Mouse (Mus musculus): ENCODE measurements around the gene Arid4a. TPM values are rescaled to one million over a fixed set of nuclear protein-coding genes. Genes with fewer than 3 reads are reported as not detected.
"Not testable (repeated sequence)": the region's sequence is repeated elsewhere in the genome, so short reads cannot be mapped to it uniquely, and the experiment has no call there.

Gene Arid4a
- polyA plus RNA-seq, 1 experiment from 2014 or later, result 22.4 TPM

DNA sequence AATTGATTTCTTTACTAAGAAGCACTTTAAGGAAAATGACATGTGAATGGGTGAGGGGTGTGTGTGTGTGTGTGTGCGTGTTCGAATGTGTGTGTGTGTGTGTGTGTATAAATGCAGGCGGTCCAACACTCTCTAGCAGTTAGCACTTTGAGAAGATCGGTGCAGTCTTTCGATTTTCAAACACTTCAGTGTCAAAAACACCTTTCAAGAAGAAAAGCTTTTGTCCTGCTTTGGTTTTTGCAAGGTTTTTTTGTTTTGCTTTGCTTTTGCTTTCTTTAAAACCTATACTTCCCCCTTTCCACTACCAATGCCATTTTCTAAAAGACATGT, 1.4 kb downstream of the Arid4a start:
- Histone ChIP-seq H3K4me3 (ENCODE audit: low read depth, low read length) (peak overlapping the region; percentile 98), H3K27me3 (ENCODE audit: control insufficient read depth, insufficient read depth, low read length) (no peaks in the 10 kb centered on the region), H3K36me3 (ENCODE audit: control insufficient read depth, insufficient read depth, low read length) (peaks cover 6% of the 10 kb centered on the region; the same call in 1 of the 2 replicates), H3K4me1 (replicated peaks; ENCODE audit: control insufficient read depth, insufficient read depth) (0 out of 2 replicates have a peak, but pooled peaks cover 3% of the 10 kb centered on the region), H3K9me3 (ENCODE audit: control insufficient read depth, low read length) (no peaks in the 10 kb centered on the region), H3K4me2 (replicated peaks; ENCODE audit: low read depth) (peak overlapping the region; percentile 76), H3K27ac (replicated peaks) (peak overlapping the region; percentile 98), H3K9ac (ENCODE audit: low read length) (peak overlapping the region; percentile 97)
- ATAC-seq (ENCODE audit: low FRiP score, low TSS enrichment) (no peak), DNase-seq (ENCODE audit: low spot score) (no peak)
- no peak for TF ChIP-seq EP300 (optimal IDR thresholded peaks at IDR 0.05)
- 4% methylated on average over 5 of the region's 5 CpGs for WGBS

DNA sequence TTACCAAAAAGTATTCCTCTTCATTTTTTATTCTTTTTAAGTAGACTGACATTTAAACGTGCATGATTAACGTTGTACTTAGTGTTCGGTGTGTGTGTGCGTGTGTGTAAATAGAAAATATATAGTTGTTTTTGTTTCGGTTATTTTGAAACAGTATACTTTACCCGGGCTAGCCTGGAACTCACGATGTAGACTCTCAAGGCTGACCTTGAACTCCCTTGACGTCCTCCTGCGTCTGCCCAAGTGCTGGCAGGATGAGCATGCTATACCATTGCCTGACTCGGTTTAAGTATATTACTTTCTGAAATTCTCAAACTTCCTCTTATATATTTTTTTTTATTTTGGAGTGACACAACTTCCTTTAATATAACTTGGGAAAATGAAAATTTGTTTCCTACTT, 2.0 kb downstream of the Arid4a start:
- Histone ChIP-seq H3K27ac (replicated peaks) (no peak overlapping the region), H3K4me1 (replicated peaks; ENCODE audit: control insufficient read depth, insufficient read depth) (0 out of 2 replicates have a peak, but pooled peaks cover 3% of the 10 kb centered on the region), H3K4me2 (replicated peaks; ENCODE audit: low read depth) (peak overlapping the region; percentile 76; the same call in 1 of the 2 replicates), H3K27me3 (ENCODE audit: control insufficient read depth, insufficient read depth, low read length) (no peaks in the 10 kb centered on the region), H3K36me3 (ENCODE audit: control insufficient read depth, insufficient read depth, low read length) (peaks cover 5% of the 10 kb centered on the region; the same call in 1 of the 2 replicates), H3K9me3 (ENCODE audit: control insufficient read depth, low read length) (no peaks in the 10 kb centered on the region), H3K4me3 (ENCODE audit: low read depth, low read length) (no peak overlapping the region), H3K9ac (ENCODE audit: low read length) (no peak overlapping the region)
- 70% methylated on average over 10 of the region's 10 CpGs for WGBS
- ATAC-seq (ENCODE audit: low FRiP score, low TSS enrichment), result no peak
- no peak for DNase-seq (ENCODE audit: low spot score)
- TF ChIP-seq EP300 (optimal IDR thresholded peaks at IDR 0.05), result no peak
- no peak for TF ChIP-seq CTCF (IDR thresholded peaks at IDR 0.05; ENCODE audit: low read depth)

DNA sequence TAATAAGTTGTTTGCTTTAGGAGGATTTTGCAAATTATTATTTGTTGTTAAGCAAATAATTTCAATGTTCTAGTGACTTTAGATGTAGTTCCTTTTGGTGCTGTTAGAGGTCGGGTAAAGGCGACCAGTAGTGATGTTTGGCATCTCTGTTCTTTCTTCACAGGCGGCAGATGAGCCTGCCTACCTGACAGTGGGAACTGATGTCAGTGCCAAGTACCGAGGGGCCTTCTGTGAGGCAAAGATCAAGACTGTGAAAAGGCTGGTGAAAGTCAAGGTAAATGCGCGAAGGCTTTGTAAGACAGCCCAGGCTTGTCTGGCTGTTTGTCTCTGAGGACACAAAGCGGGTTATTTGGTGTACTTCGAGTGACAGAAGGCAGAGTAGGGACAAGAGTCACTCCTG, 3.4 kb downstream of the Arid4a start:
- no peaks in the 10 kb centered on the region for H3K9me3 ChIP-seq (ENCODE audit: control insufficient read depth, low read length)
- 88% methylated on average over 8 of the region's 8 CpGs for WGBS
- H3K4me3 ChIP-seq (ENCODE audit: low read depth, low read length), result no peak overlapping the region
- H3K27ac ChIP-seq (replicated peaks), result no peak overlapping the region
- ATAC-seq (ENCODE audit: low FRiP score, low TSS enrichment) (no peak), DNase-seq (ENCODE audit: low spot score) (no peak)
- TF ChIP-seq EP300 (optimal IDR thresholded peaks at IDR 0.05), result no peak
- H3K9ac ChIP-seq (ENCODE audit: low read length), result no peak overlapping the region
- H3K4me1 ChIP-seq (replicated peaks; ENCODE audit: control insufficient read depth, insufficient read depth), result 0 out of 2 replicates have a peak, but pooled peaks cover under 1% of the 10 kb centered on the region
- no peaks in the 10 kb centered on the region for H3K27me3 ChIP-seq (ENCODE audit: control insufficient read depth, insufficient read depth, low read length)
- H3K36me3 ChIP-seq (ENCODE audit: control insufficient read depth, insufficient read depth, low read length), result peaks cover 13% of the 10 kb centered on the region; the same call in 1 of the 2 replicates
- H3K4me2 ChIP-seq (replicated peaks; ENCODE audit: low read depth), result no peak overlapping the region

DNA sequence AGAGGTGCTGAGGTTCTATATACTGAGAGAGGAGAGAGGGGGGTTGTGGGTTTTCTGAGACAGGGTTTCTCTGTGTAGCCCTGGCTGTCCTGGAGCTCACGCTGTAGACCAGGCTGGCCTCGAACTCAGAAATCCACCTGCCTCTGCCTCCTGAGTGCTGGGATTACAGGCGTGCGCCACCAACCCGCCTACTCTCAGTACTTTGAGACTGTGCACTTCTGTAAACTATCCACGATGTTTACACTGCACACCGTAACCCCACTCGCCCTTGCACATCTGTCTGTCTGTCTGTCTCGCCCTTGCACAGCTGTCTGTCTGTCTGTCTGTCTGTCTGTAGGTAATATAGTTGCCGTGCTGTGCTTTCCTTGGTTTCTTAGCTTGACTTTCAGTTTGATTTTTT, 8.6 kb downstream of the Arid4a start:
- H3K4me3 ChIP-seq (ENCODE audit: low read depth, low read length), result no peak overlapping the region
- DNase-seq (ENCODE audit: low spot score) (no peak), ATAC-seq (ENCODE audit: low FRiP score, low TSS enrichment) (no peak)
- no peak overlapping the region for H3K9ac ChIP-seq (ENCODE audit: low read length)
- no peak overlapping the region for H3K27ac ChIP-seq (replicated peaks)
- H3K27me3 ChIP-seq (ENCODE audit: control insufficient read depth, insufficient read depth, low read length), result no peaks in the 10 kb centered on the region
- H3K4me2 ChIP-seq (replicated peaks; ENCODE audit: low read depth), result no peak overlapping the region
- no peaks in the 10 kb centered on the region for H3K9me3 ChIP-seq (ENCODE audit: control insufficient read depth, low read length)
- H3K4me1 ChIP-seq (replicated peaks; ENCODE audit: control insufficient read depth, insufficient read depth), result no peaks in the 10 kb centered on the region
- TF ChIP-seq EP300 (optimal IDR thresholded peaks at IDR 0.05), result no peak
- no peak for TF ChIP-seq CTCF (IDR thresholded peaks at IDR 0.05; ENCODE audit: low read depth)
- 88% methylated on average over 10 of the region's 10 CpGs for WGBS
- peaks cover 26% of the 10 kb centered on the region for H3K36me3 ChIP-seq (ENCODE audit: control insufficient read depth, insufficient read depth, low read length)

DNA sequence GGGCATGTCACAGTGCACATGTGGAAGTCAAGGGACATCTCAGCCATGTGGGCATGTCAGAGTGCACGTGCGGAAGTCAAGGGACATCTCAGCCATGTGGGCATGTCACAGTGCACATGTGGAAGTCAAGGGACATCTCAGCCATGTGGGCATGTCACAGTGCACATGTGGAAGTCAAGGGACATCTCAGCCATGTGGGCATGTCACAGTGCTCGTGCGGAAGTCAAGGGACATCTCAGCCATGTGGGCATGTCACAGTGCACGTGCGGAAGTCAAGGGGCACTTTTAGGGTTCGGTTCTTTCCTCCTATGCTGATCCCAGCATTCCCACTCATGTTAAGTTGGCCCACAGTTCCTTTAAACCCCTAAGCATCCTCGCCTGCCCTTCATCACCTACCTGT, 12.5 kb downstream of the Arid4a start:
- H3K27ac ChIP-seq (replicated peaks); H3K4me2 ChIP-seq (replicated peaks; ENCODE audit: low read depth); H3K27me3 ChIP-seq (ENCODE audit: control insufficient read depth, insufficient read depth, low read length); H3K4me3 ChIP-seq (ENCODE audit: low read depth, low read length); H3K9me3 ChIP-seq (ENCODE audit: control insufficient read depth, low read length); ATAC-seq (ENCODE audit: low FRiP score, low TSS enrichment); H3K4me1 ChIP-seq (replicated peaks; ENCODE audit: control insufficient read depth, insufficient read depth); DNase-seq (ENCODE audit: low spot score); H3K9ac ChIP-seq (ENCODE audit: low read length): not testable (repeated sequence)
- WGBS, result 90% methylated on average over 8 of the region's 8 CpGs
- peaks cover 26% of the 10 kb centered on the region for H3K36me3 ChIP-seq (ENCODE audit: control insufficient read depth, insufficient read depth, low read length)

DNA sequence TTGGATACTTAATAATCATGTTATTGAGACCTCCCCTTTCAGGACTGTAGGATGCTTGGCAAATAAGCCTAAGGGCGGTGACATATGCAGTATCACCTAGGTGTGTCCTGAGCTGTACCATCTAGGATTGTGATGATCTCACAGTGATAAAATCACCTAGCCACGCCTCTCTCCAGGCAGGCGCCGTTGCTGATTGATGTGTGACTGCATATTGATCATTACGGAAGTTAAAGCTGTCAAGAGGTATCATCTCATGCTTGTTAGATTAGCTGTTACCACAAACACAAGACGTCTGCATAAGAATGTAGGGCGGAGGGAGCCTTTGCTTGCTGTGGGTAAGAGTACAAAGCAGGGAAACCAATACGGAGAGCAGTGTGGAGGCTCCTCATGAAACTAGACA, 14.5 kb downstream of the Arid4a start:
- TF ChIP-seq CTCF (IDR thresholded peaks at IDR 0.05; ENCODE audit: low read depth) (no peak), EP300 (optimal IDR thresholded peaks at IDR 0.05) (no peak)
- ATAC-seq (ENCODE audit: low FRiP score, low TSS enrichment), result peak; percentile 61
- Histone ChIP-seq H3K4me1 (replicated peaks; ENCODE audit: control insufficient read depth, insufficient read depth) (no peaks in the 10 kb centered on the region), H3K27ac (replicated peaks) (0 out of 2 replicates have a peak overlapping the region, but pooled peaks have one; percentile 24), H3K9ac (ENCODE audit: low read length) (no peak overlapping the region), H3K27me3 (ENCODE audit: control insufficient read depth, insufficient read depth, low read length) (no peaks in the 10 kb centered on the region), H3K4me2 (replicated peaks; ENCODE audit: low read depth) (no peak overlapping the region), H3K36me3 (ENCODE audit: control insufficient read depth, insufficient read depth, low read length) (peaks cover 14% of the 10 kb centered on the region), H3K4me3 (ENCODE audit: low read depth, low read length) (no peak overlapping the region), H3K9me3 (ENCODE audit: control insufficient read depth, low read length) (no peaks in the 10 kb centered on the region)
- WGBS, result 73% methylated on average over 8 of the region's 8 CpGs
- DNase-seq (ENCODE audit: low spot score), result no peak

Data from stomach, postnatal 0 days (tissue).